Mouse (Mus musculus) embryonic facial prominence, embryonic 11.5 days (tissue): ENCODE data around the gene Agap1. TPM values are rescaled to one million over a fixed set of nuclear protein-coding genes. Genes with fewer than 3 reads are reported as not detected.

Experiments
- ATAC-seq: fragments of 200-750 bp; cut with Nextera tagmentation; replicated peaks from 2 replicates; pipeline ENCODE4 v1.8.0; 2017; ENCODE audit warnings: low read depth; ENCODE audit not compliant: insufficient number of reproducible peaks, low FRiP score, low TSS enrichment
- DNase-seq: peaks from one replicate; pipeline ENCODE4 v3.0.0-alpha.2; 2015; ENCODE audit warnings: low spot score
- H3K27ac ChIP-seq: fragments of 300-500 bp; sonication (generic); replicated peaks from 2 replicates; pipeline ENCODE4 v1.5.1; 2014; ENCODE audit warnings: mild to moderate bottlenecking, low read depth, low read length, control low read depth
- H3K27me3 ChIP-seq: fragments of 300-500 bp; sonication (generic); 2 replicates; pipeline ENCODE4 v1.6.1; 2014; ENCODE audit warnings: mild to moderate bottlenecking, low read length, moderate library complexity, mixed read lengths; ENCODE audit not compliant: control insufficient read depth, insufficient read depth
- H3K36me3 ChIP-seq: fragments of 300-500 bp; sonication (generic); replicated peaks from 2 replicates; pipeline ENCODE4 v1.6.1; 2014; ENCODE audit warnings: low read depth, mild to moderate bottlenecking, low read length, moderate library complexity, mixed read lengths; ENCODE audit not compliant: control insufficient read depth, insufficient read depth
- H3K4me1 ChIP-seq: fragments of 300-500 bp; sonication (generic); 2 replicates; pipeline ENCODE4 v1.6.1; 2014; ENCODE audit warnings: low read length, mixed read lengths; ENCODE audit not compliant: control insufficient read depth, insufficient read depth
- H3K4me2 ChIP-seq: fragments of 300-500 bp; sonication (generic); 2 replicates; pipeline ENCODE4 v1.6.1; 2014; ENCODE audit warnings: low read depth, mild to moderate bottlenecking, control low read depth, low read length, moderate library complexity
- H3K4me3 ChIP-seq: fragments of 300-500 bp; sonication (generic); 2 replicates; pipeline ENCODE4 v1.5.1; 2014; ENCODE audit warnings: low read depth, low read length, control low read depth
- H3K9ac ChIP-seq: fragments of 300-500 bp; sonication (generic); replicated peaks from 2 replicates; pipeline ENCODE4 v1.6.1; 2014; ENCODE audit warnings: mild to moderate bottlenecking, control low read depth, low read length
- H3K9me3 ChIP-seq: fragments of 300-500 bp; sonication (generic); replicated peaks from 2 replicates; pipeline ENCODE4 v1.6.1; 2016; ENCODE audit warnings: mild to moderate bottlenecking, low read length, inconsistent platforms, mixed read lengths; ENCODE audit not compliant: control insufficient read depth
- WGBS: fragments of 180-500 bp; shearing (Covaris S2); extraction: QIAGEN DNeasy Blood & Tissue Kit; methylation state at CpG from one replicate; pipeline ENCODE4 v1.1.7; 2014; 5-methylcytosine and 5-hydroxymethylcytosine counted together
- polyA plus RNA-seq: library from polyadenylated mRNA; unstranded; fragments of >200 nt; fragmentation: Nextera tagmentation; extraction: Ambion mirVana; gene quantifications from 2 replicates; pipeline ENCODE4 v1.2.1, GENCODE M21; 2014

Agap1 gene
- polyA plus RNA-seq, 1 experiment from 2014 or later = 15.4 TPM

DNA sequence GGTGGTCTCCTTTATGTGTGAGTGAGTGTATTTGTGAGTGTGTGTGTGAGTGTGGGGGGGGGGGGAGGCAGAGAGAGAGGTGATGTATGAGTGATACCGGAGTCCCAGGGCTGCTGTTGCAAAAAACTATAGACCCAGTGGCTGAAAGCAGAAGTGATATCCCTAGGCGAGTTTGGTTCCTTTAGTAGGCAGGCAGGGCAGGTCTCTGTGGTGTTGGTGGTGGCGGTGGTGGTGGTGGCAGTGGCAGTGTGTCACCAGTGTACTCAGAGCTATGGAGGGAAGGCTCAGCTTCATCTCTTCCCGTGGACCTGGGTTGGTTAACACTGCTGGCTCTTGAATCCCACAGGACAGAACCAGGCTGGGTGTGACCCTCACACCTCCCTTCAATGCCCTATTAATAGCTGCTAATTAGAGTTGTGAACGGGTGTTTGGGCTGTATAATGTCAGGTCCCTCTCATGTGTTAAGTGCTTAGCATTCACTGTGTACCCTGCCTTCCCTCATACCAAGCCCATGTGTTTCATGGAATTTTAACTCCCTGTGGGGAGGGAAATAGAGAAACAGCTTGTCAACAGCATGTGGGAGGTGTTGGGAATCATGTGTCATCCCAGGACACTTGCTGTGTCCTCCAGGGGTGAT lies 158.7 kb downstream of the Agap1 start:
- Histone ChIP-seq H3K27me3 (no peaks in the 10 kb centered on the region), H3K27ac (no peak overlapping the region), H3K36me3 (no peaks in the 10 kb centered on the region; the same call in 1 of the 2 replicates), H3K4me2 (no peak overlapping the region), H3K4me1 (no peaks in the 10 kb centered on the region), H3K9ac (no peak overlapping the region), H3K9me3 (no peaks in the 10 kb centered on the region), H3K4me3 (no peak overlapping the region)
- DNase-seq (no peak), ATAC-seq (no peak)
- WGBS = 86% methylated on average over 5 of the region's 5 CpGs

DNA sequence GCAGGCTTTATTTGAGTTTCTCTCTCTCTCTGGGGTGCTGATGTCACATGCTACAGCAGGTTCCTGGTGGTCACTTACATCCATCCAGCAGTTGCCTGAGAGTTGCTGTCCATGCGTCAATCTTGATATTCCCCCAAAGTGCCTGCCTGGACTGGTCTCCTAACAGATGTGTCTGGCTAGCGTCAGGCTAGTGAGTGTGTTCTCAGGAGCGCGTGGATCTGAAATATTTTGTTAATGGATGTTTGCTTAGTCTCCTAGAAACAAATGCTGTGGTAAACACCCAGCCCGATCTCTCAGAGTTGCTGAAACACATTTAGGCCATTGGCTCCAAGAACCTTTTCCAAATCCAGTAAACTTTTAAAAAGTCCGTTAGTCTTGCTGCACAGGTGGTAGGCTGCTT lies 161.9 kb downstream of the Agap1 start:
- Histone ChIP-seq H3K4me3 (no peak overlapping the region), H3K36me3 (no peaks in the 10 kb centered on the region), H3K27ac (no peak overlapping the region), H3K4me1 (no peaks in the 10 kb centered on the region), H3K4me2 (no peak overlapping the region), H3K27me3 (no peaks in the 10 kb centered on the region), H3K9ac (no peak overlapping the region), H3K9me3 (no peaks in the 10 kb centered on the region)
- 80% methylated on average over 6 of the region's 6 CpGs for WGBS
- no peak for DNase-seq
- no peak for ATAC-seq

- Histone ChIP-seq H3K4me3 (no peak overlapping the region), H3K36me3 (no peaks in the 10 kb centered on the region), H3K27ac (no peak overlapping the region), H3K4me2 (no peak overlapping the region), H3K9me3 (no peaks in the 10 kb centered on the region), H3K4me1 (no peaks in the 10 kb centered on the region), H3K27me3 (no peaks in the 10 kb centered on the region), H3K9ac (no peak overlapping the region)
- no peak for DNase-seq
- no peak for ATAC-seq
- 87% methylated on average over 9 of the region's 9 CpGs for WGBS
Observed at GRCm38 (mm10) chr1:89617336-89617735, 162.7 kb downstream of the Agap1 start.

DNA sequence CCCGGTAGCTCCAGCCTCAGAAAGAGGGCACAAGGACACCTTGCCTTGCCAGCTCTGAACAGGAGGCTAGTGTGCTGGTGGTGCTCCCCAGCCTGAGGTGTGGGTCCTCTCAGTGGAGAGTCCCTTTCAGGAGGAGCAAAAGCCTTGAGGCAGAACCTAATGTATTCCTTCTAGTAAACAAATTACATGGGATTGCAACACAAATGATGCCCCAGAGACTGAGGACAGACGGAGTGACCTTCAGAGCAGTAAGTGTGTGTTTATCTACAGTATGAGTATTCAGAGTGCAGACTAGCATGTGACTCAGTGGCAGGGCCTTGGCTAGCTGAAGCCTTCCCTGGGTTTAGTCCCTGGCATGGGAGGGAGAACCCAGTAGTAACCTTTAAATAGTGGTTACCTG lies 165.4 kb downstream of the Agap1 start:
- Histone ChIP-seq H3K27me3 (no peaks in the 10 kb centered on the region), H3K36me3 (no peaks in the 10 kb centered on the region), H3K9ac (no peak overlapping the region), H3K4me1 (no peaks in the 10 kb centered on the region), H3K4me3 (no peak overlapping the region), H3K27ac (no peak overlapping the region), H3K9me3 (no peaks in the 10 kb centered on the region), H3K4me2 (no peak overlapping the region)
- WGBS = 83% methylated on average over 2 of the region's 2 CpGs
- ATAC-seq = no peak
- no peak for DNase-seq

DNA sequence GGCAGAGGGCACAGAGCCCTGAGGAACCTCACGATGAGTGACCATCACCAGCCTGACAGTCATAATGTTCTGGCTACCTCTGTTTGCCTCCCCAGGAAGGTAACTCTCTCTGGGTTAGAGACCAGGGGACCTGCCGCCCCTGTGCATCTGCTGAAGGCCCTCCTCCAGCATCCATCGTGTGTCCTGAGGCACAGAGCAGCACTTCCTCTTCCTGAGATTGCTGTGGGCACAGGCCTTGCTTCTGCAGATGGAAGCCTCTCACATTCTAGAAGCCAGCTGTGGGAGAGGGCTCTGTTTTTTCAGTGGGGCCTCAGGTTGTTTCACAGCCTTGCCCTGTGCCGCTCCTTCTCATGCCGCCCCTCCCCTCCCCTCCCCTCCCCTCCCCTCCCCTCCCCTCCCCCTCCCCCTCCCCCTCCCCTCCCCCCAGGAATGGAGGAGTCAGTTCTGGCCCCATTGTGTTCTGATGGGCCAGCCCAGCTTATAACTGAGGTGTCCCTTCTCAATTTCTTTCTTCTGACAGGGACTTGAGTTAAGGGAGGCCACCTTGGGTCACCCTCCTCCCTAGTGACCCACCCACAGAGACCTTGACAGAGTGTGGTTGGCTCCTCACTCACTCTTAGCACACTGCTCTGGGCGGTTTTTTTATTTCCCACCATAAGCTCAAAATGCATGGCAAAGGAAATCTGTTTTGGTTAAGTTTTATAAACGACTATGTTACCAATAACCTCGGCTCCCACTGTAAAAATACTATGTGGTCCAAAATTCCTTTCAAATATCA lies 166.6 kb downstream of the Agap1 start:
- no peak for ATAC-seq
- no peaks in the 10 kb centered on the region for H3K9me3 ChIP-seq
- no peaks in the 10 kb centered on the region for H3K36me3 ChIP-seq
- WGBS = 66% methylated on average over 6 of the region's 8 CpGs
- no peak overlapping the region for H3K4me3 ChIP-seq
- no peak overlapping the region for H3K9ac ChIP-seq
- H3K4me1 ChIP-seq = no peaks in the 10 kb centered on the region
- no peak overlapping the region for H3K27ac ChIP-seq
- no peak overlapping the region for H3K4me2 ChIP-seq
- H3K27me3 ChIP-seq = no peaks in the 10 kb centered on the region
- no peak for DNase-seq

DNA sequence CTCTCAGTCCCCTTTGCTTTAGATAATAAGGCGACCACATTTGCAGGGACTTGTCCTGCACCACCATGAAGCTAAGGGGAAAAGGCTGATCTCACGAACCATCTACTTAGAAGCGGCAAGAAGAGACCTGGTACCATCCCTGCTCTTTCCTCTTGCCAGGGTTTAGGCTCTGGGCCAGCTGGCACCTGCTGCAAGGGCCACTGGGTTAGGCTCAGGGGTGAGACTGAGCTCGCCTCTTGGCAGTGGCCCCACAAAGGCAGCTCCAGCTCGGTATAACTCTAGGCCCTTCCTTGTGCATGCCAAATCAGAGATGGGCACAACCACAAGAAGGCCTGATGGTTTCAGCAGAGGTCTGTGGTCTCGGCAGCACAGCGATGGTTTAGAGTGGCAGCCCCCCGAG lies 167.3 kb downstream of the Agap1 start:
- ATAC-seq (no peak), DNase-seq (no peak)
- Histone ChIP-seq H3K4me3 (no peak overlapping the region), H3K9ac (no peak overlapping the region), H3K4me1 (no peaks in the 10 kb centered on the region), H3K4me2 (no peak overlapping the region), H3K27ac (no peak overlapping the region), H3K27me3 (no peaks in the 10 kb centered on the region), H3K9me3 (no peaks in the 10 kb centered on the region), H3K36me3 (no peaks in the 10 kb centered on the region)
- WGBS = 89% methylated on average over 8 of the region's 8 CpGs

- no peak overlapping the region for H3K27ac ChIP-seq
- H3K9me3 ChIP-seq = no peaks in the 10 kb centered on the region
- DNase-seq = no peak
- no peak overlapping the region for H3K4me2 ChIP-seq
- no peak overlapping the region for H3K4me3 ChIP-seq
- no peaks in the 10 kb centered on the region for H3K27me3 ChIP-seq
- no peak overlapping the region for H3K9ac ChIP-seq
- H3K36me3 ChIP-seq = no peaks in the 10 kb centered on the region
- WGBS = 87% methylated on average over 7 of the region's 7 CpGs
- no peaks in the 10 kb centered on the region for H3K4me1 ChIP-seq
- ATAC-seq = no peak
Observed at GRCm38 (mm10) chr1:89622801-89623200, 168.2 kb downstream of the Agap1 start.

DNA sequence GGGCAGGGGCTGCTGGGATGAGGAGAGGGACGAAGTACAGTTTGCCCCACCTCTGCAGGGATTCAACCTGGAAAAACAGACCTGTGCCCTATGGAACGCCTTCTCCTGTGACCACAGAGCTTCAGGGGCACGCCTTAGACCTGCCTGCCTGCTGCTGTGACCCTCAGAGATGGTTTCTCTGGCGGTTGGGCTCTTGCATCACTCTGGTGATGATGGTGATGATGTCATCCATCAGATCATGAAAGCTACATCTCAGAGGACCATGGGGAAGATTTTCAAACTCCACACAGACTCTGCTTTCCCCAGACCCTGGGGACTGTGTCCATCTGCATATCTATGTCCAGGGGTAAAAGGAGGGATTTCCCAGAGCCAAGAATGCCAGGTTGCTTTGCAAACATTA lies 170.7 kb downstream of the Agap1 start:
- Histone ChIP-seq H3K4me2 (no peak overlapping the region), H3K27me3 (no peaks in the 10 kb centered on the region), H3K9me3 (no peaks in the 10 kb centered on the region), H3K4me1 (no peaks in the 10 kb centered on the region), H3K27ac (no peak overlapping the region), H3K9ac (no peak overlapping the region), H3K36me3 (no peaks in the 10 kb centered on the region), H3K4me3 (no peak overlapping the region)
- ATAC-seq = no peak
- DNase-seq = no peak
- 86% methylated on average over 4 of the region's 4 CpGs for WGBS
